Mouse (Mus musculus): ENCODE results near the gene Usp35. TPM values are rescaled to one million over a fixed set of nuclear protein-coding genes. Genes with fewer than 3 reads are reported as not detected.

The Usp35 gene
- total and polyA plus RNA-seq, 2 experiments: 1.0 to 1.5 TPM

DNA sequence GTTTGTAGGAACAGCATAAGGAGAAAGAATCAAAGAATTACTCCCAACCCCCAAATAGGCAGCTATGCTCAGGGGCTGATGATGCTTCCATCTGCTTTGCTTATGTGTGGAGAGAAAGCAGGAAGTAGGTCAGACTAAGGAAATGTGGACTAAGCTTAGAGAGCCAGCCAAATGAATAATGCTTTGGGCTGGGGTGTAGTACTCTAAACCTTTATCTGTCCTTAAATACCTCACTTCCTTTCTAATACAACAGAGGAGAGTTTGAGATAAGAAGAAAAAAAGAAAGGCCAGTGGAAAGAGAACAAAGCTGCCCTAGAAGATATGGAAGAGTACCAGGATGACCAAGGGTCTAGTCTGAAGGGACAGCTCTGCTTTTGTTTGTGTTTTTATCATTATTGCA lies 61.5 kb downstream of the Usp35 start:
- H3K4me3 ChIP-seq (ENCODE audit: insufficient read depth, low read depth, low read length): no peak overlapping the region
- no peaks in the 10 kb centered on the region for H3K4me1 ChIP-seq (ENCODE audit: control insufficient read depth, insufficient read depth, low read length)
- H3K27ac ChIP-seq (replicated peaks; ENCODE audit: insufficient read depth, low read depth, low read length): no peak overlapping the region
- TF ChIP-seq CTCF (IDR thresholded peaks at IDR 0.05; ENCODE audit: low read depth, low read length): no peak
- no peak for TF ChIP-seq POLR2A (IDR thresholded peaks at IDR 0.05; ENCODE audit: extremely low read depth, insufficient read depth, low read length)
- no peak overlapping the region for H3K9ac ChIP-seq (ENCODE audit: low read depth, low read length)
- no peak for DNase-seq (ENCODE audit: extremely low read depth, low read depth, low spot score)
- no peaks in the 10 kb centered on the region for H3K36me3 ChIP-seq (ENCODE audit: control insufficient read depth, insufficient read depth, low read length)
- no peaks in the 10 kb centered on the region for H3K27me3 ChIP-seq (ENCODE audit: control insufficient read depth, insufficient read depth, low read length)
- H3K79me2 ChIP-seq (ENCODE audit: control insufficient read depth, insufficient read depth, low read length): no peaks in the 10 kb centered on the region

DNA sequence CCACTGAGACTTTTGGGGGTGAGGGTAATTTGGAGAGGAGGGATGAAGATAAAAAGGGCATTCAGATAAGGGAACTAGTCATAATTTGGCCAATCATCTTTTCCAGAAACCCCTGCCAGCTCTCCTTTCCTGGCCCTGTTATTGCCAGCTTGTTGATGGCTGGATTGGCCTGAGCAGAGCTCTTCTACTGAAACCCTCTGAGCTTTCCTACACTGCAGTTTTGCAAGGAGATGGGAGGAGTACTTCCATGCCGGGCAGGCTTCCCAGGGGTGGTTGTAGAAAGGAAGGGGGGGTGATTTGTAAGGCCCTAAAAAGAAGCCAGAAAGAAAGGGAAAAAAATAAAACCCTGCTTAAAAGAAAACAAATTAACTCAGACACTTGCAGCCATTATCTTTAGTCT lies 69.3 kb downstream of the Usp35 start:
- Histone ChIP-seq H3K27ac (replicated peaks; ENCODE audit: insufficient read depth, low read depth, low read length) (no peak overlapping the region), H3K4me3 (ENCODE audit: insufficient read depth, low read depth, low read length) (no peak overlapping the region), H3K27me3 (ENCODE audit: control insufficient read depth, insufficient read depth, low read length) (no peaks in the 10 kb centered on the region), H3K4me1 (ENCODE audit: control insufficient read depth, insufficient read depth, low read length) (no peaks in the 10 kb centered on the region), H3K79me2 (ENCODE audit: control insufficient read depth, insufficient read depth, low read length) (no peaks in the 10 kb centered on the region), H3K9ac (ENCODE audit: low read depth, low read length) (no peak overlapping the region), H3K36me3 (ENCODE audit: control insufficient read depth, insufficient read depth, low read length) (no peaks in the 10 kb centered on the region)
- 48% methylated on average over 1 of the region's 1 CpGs for WGBS
- TF ChIP-seq POLR2A (IDR thresholded peaks at IDR 0.05; ENCODE audit: extremely low read depth, insufficient read depth, low read length): no peak
- no peak for TF ChIP-seq CTCF (IDR thresholded peaks at IDR 0.05; ENCODE audit: low read depth, low read length)
- no peak for DNase-seq (ENCODE audit: extremely low read depth, low read depth, low spot score)

Other genes starting within 250 kb of the Usp35 start
- gene Kctd21, start 307 bp upstream of the Usp35 start, total RNA-seq (2014; rRNA removed): 3.2 and 4.2 TPM in 2 replicates
- 4.8 and 5.4 TPM in 2 replicates for gene Kctd21, start 307 bp upstream of the Usp35 start, polyA plus RNA-seq (2012; rRNA removed)
- gene Alg8, start 39.6 kb upstream of the Usp35 start, total RNA-seq (2014; rRNA removed): 3.3 and 6.2 TPM in 2 replicates
- gene Alg8, start 39.6 kb upstream of the Usp35 start, polyA plus RNA-seq (2012; rRNA removed): 6.3 and 7.5 TPM in 2 replicates
- 213 and 221 TPM in 2 replicates for gene Ndufc2, start 68.0 kb upstream of the Usp35 start, total RNA-seq (2014; rRNA removed)
- gene Ndufc2, start 68.0 kb upstream of the Usp35 start, polyA plus RNA-seq (2012; rRNA removed): 191 and 204 TPM in 2 replicates
- gene Thrsp, start 85.7 kb upstream of the Usp35 start, total RNA-seq (2014; rRNA removed): 292 and 1,156 TPM in 2 replicates
- gene Thrsp, start 85.7 kb upstream of the Usp35 start, polyA plus RNA-seq (2012; rRNA removed): 247 and 275 TPM in 2 replicates
- gene Kctd14, start 119.3 kb upstream of the Usp35 start, total RNA-seq (2014; rRNA removed): 0.07 and 0.18 TPM in 2 replicates
- 0.13 TPM in 1 of 2 replicates, not detected in the other for gene Kctd14, start 119.3 kb upstream of the Usp35 start, polyA plus RNA-seq (2012; rRNA removed)
- 23.3 and 25.0 TPM in 2 replicates for gene Ints4, start 148.9 kb upstream of the Usp35 start, total RNA-seq (2014; rRNA removed)
- gene Ints4, start 148.9 kb upstream of the Usp35 start, polyA plus RNA-seq (2012; rRNA removed): 28.6 and 31.0 TPM in 2 replicates
- 33.7 and 45.0 TPM in 2 replicates for gene Aamdc, start 247.5 kb upstream of the Usp35 start, total RNA-seq (2014; rRNA removed)
- gene Aamdc, start 247.5 kb upstream of the Usp35 start, polyA plus RNA-seq (2012; rRNA removed): 23.9 and 24.9 TPM in 2 replicates
- gene Rsf1, start 247.9 kb upstream of the Usp35 start, total RNA-seq (2014; rRNA removed): 7.4 and 8.0 TPM in 2 replicates
- gene Rsf1, start 247.9 kb upstream of the Usp35 start, polyA plus RNA-seq (2012; rRNA removed): 0.93 and 1.2 TPM in 2 replicates

Data from liver, adult 2 months (tissue).